Mouse (Mus musculus): Measurements from ENCODE around the gene Rbpms2.

- TF ChIP-seq CTCF (IDR thresholded peaks at IDR 0.05; ENCODE audit: borderline replicate concordance, insufficient read depth, low read depth, low read length) (no peak), POLR2A (IDR thresholded peaks at IDR 0.05; ENCODE audit: borderline replicate concordance, insufficient read depth, low read length) (no peak)
These were observed 28.5 kb upstream of the Rbpms2 start for GRCm38 (mm10) chr9:65600951-65601350.
